Mouse (Mus musculus) urinary bladder, adult 18-20 months (tissue): ENCODE measurements at regions not wholly inside any gene's neighbourhood (a gene's known extent, or its start where the extent isn't known, plus 50 kb on each side); places are given as distances from the start of the nearest gene placed in this dataset.

Source experiments
- DNase-seq, 2 experiments: peaks; one replicate each; pipeline ENCODE4 v3.0.0; 2022; ENCODE audit warnings: low spot score in 2 of 2, mixed read lengths in 2 of 2

GRCm38 (mm10) chr14:25060285-25060684 lies 398.7 kb upstream of the Zmiz1 start:
- DNase-seq: no peak

GRCm38 (mm10) chr14:25063090-25063489 lies 395.9 kb upstream of the Zmiz1 start:
- no peak for DNase-seq

- no peak for DNase-seq
Observed at GRCm38 (mm10) chr14:25064190-25064947, 394.6 kb upstream of the Zmiz1 start.

GRCm38 (mm10) chr14:25067435-25067834 lies 391.6 kb upstream of the Zmiz1 start:
- DNase-seq: no peak

- DNase-seq: peak in 1 of 2 experiments; percentile 17
Observed at GRCm38 (mm10) chr14:25068430-25068829, 390.6 kb upstream of the Zmiz1 start.

- no peak for DNase-seq
Observed at GRCm38 (mm10) chr14:25073143-25073542, 385.8 kb upstream of the Zmiz1 start.

- no peak for DNase-seq
Observed at GRCm38 (mm10) chr14:25074022-25074800, 384.8 kb upstream of the Zmiz1 start.

GRCm38 (mm10) chr14:25074891-25075290 lies 384.1 kb upstream of the Zmiz1 start:
- DNase-seq: no peak

GRCm38 (mm10) chr14:25080431-25080830 lies 378.6 kb upstream of the Zmiz1 start:
- DNase-seq: no peak

- no peak for DNase-seq
Observed at GRCm38 (mm10) chr14:25083847-25084246, 375.1 kb upstream of the Zmiz1 start.

GRCm38 (mm10) chr14:25096786-25097185 lies 362.2 kb upstream of the Zmiz1 start:
- no peak for DNase-seq

- no peak for DNase-seq
Observed at GRCm38 (mm10) chr14:25105391-25105790, 353.6 kb upstream of the Zmiz1 start.

- DNase-seq: no peak
Observed at GRCm38 (mm10) chr14:25106451-25106850, 352.5 kb upstream of the Zmiz1 start.

- no peak for DNase-seq
Observed at GRCm38 (mm10) chr14:25108101-25108652, 350.8 kb upstream of the Zmiz1 start.

- DNase-seq: no peak
Observed at GRCm38 (mm10) chr14:25108701-25109290, 350.2 kb upstream of the Zmiz1 start.

GRCm38 (mm10) chr14:25109691-25110090 lies 349.3 kb upstream of the Zmiz1 start:
- no peak for DNase-seq

GRCm38 (mm10) chr14:25112832-25113231 lies 346.2 kb upstream of the Zmiz1 start:
- DNase-seq: no peak

GRCm38 (mm10) chr14:25113326-25113725 lies 345.7 kb upstream of the Zmiz1 start:
- DNase-seq: no peak

- DNase-seq: peak; percentile 38 to 68
Observed at GRCm38 (mm10) chr14:25116424-25116823, 342.6 kb upstream of the Zmiz1 start.

- DNase-seq: no peak
Observed at GRCm38 (mm10) chr14:25119999-25120398, 339.0 kb upstream of the Zmiz1 start.

GRCm38 (mm10) chr14:25120506-25120905 lies 338.5 kb upstream of the Zmiz1 start:
- DNase-seq: no peak

GRCm38 (mm10) chr14:25122971-25123535 lies 335.9 kb upstream of the Zmiz1 start:
- DNase-seq: no peak
